ENCODE assay signal across 15 mouse cellular contexts in genomic region chr5:91724881-91725280, GRCm38 (mm10).
"Had no signal": no experiment of that assay in that cellular context is flagged by ENCODE, and none has a peak within 500 bp of the region (broad histone marks: within the 10 kb centered on the region; RNA-seq: fewer than 3 reads in every experiment).

No protein-coding gene starts in this region.

- H3K4me1 ChIP-seq: neural tube, embryonic 15.5 days; stomach, embryonic 15.5 days had no signal

- H3K9me3 ChIP-seq: neural tube, embryonic 15.5 days; stomach, embryonic 15.5 days had no signal

- H3K27ac ChIP-seq: neural tube, embryonic 15.5 days; stomach, embryonic 15.5 days; stomach, postnatal 0 days had no signal

- H3K4me2 ChIP-seq: neural tube, embryonic 15.5 days; stomach, embryonic 15.5 days had no signal

- H3K27me3 ChIP-seq: neural tube, embryonic 15.5 days; stomach, embryonic 15.5 days had no signal

- H3K9ac ChIP-seq: neural tube, embryonic 15.5 days; stomach, embryonic 15.5 days had no signal

- H3K4me3 ChIP-seq: neural tube, embryonic 15.5 days; stomach, embryonic 15.5 days had no signal

- H3K36me3 ChIP-seq: neural tube, embryonic 15.5 days; stomach, embryonic 15.5 days had no signal

- DNase-seq: retina, postnatal 1 day; right cerebral cortex, adult 18-20 months; right cerebral cortex, postnatal 14 days; right cerebral cortex, postnatal 25 days; right cerebral cortex, postnatal 4 days; spleen, adult 18-20 months; thymus, adult 18-20 months; thymus, adult 2 months; thymus, postnatal 14 days; thymus, postnatal 25 days; thymus, postnatal 36 days; thymus, postnatal 4 days had no signal
